Mouse (Mus musculus) embryonic facial prominence, embryonic 11.5 days (tissue): ENCODE measurements at regions not wholly inside any gene's neighbourhood (a gene's known extent, or its start where the extent isn't known, plus 50 kb on each side); places are given as distances from the start of the nearest gene placed in this dataset.

Experiments
- ATAC-seq: fragments of 200-750 bp; cut with Nextera tagmentation; replicated peaks from 2 replicates; pipeline ENCODE4 v1.8.0; 2017; ENCODE audit warnings: low read depth; ENCODE audit not compliant: insufficient number of reproducible peaks, low FRiP score, low TSS enrichment
- DNase-seq: peaks from one replicate; pipeline ENCODE4 v3.0.0-alpha.2; 2015; ENCODE audit warnings: low spot score
- H3K27ac ChIP-seq: fragments of 300-500 bp; sonication (generic); replicated peaks from 2 replicates; pipeline ENCODE4 v1.5.1; 2014; ENCODE audit warnings: mild to moderate bottlenecking, low read depth, low read length, control low read depth
- H3K27me3 ChIP-seq: fragments of 300-500 bp; sonication (generic); 2 replicates; pipeline ENCODE4 v1.6.1; 2014; ENCODE audit warnings: mild to moderate bottlenecking, low read length, moderate library complexity, mixed read lengths; ENCODE audit not compliant: control insufficient read depth, insufficient read depth
- H3K36me3 ChIP-seq: fragments of 300-500 bp; sonication (generic); replicated peaks from 2 replicates; pipeline ENCODE4 v1.6.1; 2014; ENCODE audit warnings: low read depth, mild to moderate bottlenecking, low read length, moderate library complexity, mixed read lengths; ENCODE audit not compliant: control insufficient read depth, insufficient read depth
- H3K4me1 ChIP-seq: fragments of 300-500 bp; sonication (generic); 2 replicates; pipeline ENCODE4 v1.6.1; 2014; ENCODE audit warnings: low read length, mixed read lengths; ENCODE audit not compliant: control insufficient read depth, insufficient read depth
- H3K4me2 ChIP-seq: fragments of 300-500 bp; sonication (generic); 2 replicates; pipeline ENCODE4 v1.6.1; 2014; ENCODE audit warnings: low read depth, mild to moderate bottlenecking, control low read depth, low read length, moderate library complexity
- H3K4me3 ChIP-seq: fragments of 300-500 bp; sonication (generic); 2 replicates; pipeline ENCODE4 v1.5.1; 2014; ENCODE audit warnings: low read depth, low read length, control low read depth
- H3K9ac ChIP-seq: fragments of 300-500 bp; sonication (generic); replicated peaks from 2 replicates; pipeline ENCODE4 v1.6.1; 2014; ENCODE audit warnings: mild to moderate bottlenecking, control low read depth, low read length
- H3K9me3 ChIP-seq: fragments of 300-500 bp; sonication (generic); replicated peaks from 2 replicates; pipeline ENCODE4 v1.6.1; 2016; ENCODE audit warnings: mild to moderate bottlenecking, low read length, inconsistent platforms, mixed read lengths; ENCODE audit not compliant: control insufficient read depth
- WGBS: fragments of 180-500 bp; shearing (Covaris S2); extraction: QIAGEN DNeasy Blood & Tissue Kit; methylation state at CpG from one replicate; pipeline ENCODE4 v1.1.7; 2014; 5-methylcytosine and 5-hydroxymethylcytosine counted together

DNA sequence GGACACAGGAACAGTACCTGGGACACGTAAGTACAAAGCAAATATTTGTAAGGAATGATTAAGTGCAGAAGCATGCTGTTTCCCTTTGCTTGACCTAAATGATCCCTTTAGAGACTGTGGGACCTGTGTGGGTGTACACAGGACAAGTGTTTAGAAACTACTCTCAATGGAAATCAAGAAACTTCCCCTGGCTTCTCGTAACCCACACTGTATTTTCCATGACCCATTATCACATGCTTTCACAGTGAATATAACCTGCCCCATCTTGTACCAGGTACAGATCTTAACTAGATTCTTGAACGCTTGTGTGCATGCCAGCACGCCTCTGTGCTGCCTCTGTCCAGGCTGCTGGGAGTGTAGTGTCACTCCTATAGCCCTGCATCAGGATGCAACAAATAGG is 177.8 kb upstream of the Ahr start:
- Histone ChIP-seq H3K36me3 (no peaks in the 10 kb centered on the region), H3K9ac (no peak overlapping the region), H3K9me3 (no peaks in the 10 kb centered on the region), H3K4me3 (no peak overlapping the region), H3K27ac (no peak overlapping the region), H3K4me2 (no peak overlapping the region), H3K27me3 (no peaks in the 10 kb centered on the region), H3K4me1 (no peaks in the 10 kb centered on the region)
- WGBS, result 79% methylated on average over 4 of the region's 4 CpGs
- DNase-seq, result no peak
- ATAC-seq, result no peak

DNA sequence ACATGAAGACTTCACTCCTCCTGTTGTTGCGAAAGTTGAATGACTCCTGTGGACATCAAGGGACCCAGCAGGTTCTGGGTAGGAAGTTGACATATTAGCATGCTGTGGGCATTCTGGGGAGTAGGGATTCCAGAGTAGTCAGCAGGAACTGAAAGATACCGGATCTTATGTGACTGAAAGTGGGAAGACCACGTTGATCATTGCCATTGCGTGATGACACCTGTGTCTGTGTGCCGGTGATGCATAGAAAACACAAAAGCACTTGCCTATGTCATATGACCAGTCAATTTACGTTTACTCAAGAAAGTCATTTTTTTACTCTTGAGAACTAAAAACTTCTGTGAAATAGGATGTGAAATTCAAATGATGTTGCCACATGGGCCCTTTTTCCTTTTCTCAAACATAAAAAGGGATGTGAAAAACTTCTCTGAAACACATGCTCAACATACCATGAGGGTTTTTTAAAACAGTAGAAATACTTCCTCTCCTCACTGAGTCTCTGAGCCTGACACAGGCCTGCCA is 176.8 kb upstream of the Ahr start:
- Histone ChIP-seq H3K4me1 (no peaks in the 10 kb centered on the region), H3K4me3 (no peak overlapping the region), H3K9me3 (no peaks in the 10 kb centered on the region), H3K27me3 (no peaks in the 10 kb centered on the region), H3K27ac (no peak overlapping the region), H3K36me3 (no peaks in the 10 kb centered on the region), H3K4me2 (no peak overlapping the region), H3K9ac (no peak overlapping the region)
- WGBS, result 94% methylated on average over 6 of the region's 6 CpGs
- no peak for DNase-seq
- no peak for ATAC-seq

DNA sequence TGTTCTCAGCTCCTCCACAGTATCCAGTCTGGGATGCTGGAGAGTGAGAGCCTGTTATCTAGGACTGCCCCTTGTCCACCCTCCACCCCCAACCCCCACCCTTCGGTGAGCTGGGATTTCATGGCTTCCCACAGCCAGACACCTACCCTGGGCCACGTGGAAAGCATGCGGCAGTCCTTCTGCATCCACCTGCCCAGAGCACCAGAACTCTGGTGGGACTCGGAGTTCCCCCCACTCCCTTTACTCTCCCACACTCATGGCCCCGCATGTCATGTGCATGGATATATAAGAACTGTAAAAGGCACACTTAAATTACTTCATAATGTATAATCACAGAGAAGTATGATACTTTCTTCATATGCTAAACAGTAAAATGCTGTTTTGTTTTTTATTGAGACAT is 175.5 kb upstream of the Ahr start:
- Histone ChIP-seq H3K27me3 (no peaks in the 10 kb centered on the region), H3K27ac (no peak overlapping the region), H3K36me3 (no peaks in the 10 kb centered on the region), H3K9me3 (no peaks in the 10 kb centered on the region), H3K4me1 (no peaks in the 10 kb centered on the region), H3K9ac (no peak overlapping the region), H3K4me2 (no peak overlapping the region), H3K4me3 (no peak overlapping the region)
- WGBS, result 70% methylated on average over 5 of the region's 5 CpGs
- ATAC-seq (no peak), DNase-seq (no peak)

DNA sequence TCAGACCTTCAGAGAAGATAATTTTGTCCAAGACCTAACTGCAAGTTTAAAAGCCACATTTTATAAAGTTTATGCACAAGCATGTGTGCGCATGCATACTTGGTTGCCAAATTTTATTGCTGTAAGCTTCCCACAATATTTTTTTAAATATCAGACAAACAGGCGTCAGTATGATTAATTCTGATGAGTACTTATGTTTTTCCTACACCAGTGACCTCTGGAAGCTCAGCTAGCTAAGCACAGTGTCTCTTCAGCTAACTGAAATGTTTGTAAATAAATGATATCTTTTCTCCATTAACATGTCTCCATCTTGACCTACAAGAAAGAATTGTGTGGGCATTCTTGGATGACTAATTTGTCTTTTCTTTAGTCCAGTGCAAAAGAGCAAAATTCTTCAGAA is 168.6 kb upstream of the Ahr start:
- DNase-seq, result no peak
- no peaks in the 10 kb centered on the region for H3K4me1 ChIP-seq
- 83% methylated on average over 2 of the region's 2 CpGs for WGBS
- H3K4me3 ChIP-seq, result no peak overlapping the region
- no peak overlapping the region for H3K9ac ChIP-seq
- no peaks in the 10 kb centered on the region for H3K9me3 ChIP-seq
- H3K27ac ChIP-seq, result no peak overlapping the region
- H3K27me3 ChIP-seq, result no peaks in the 10 kb centered on the region
- no peaks in the 10 kb centered on the region for H3K36me3 ChIP-seq
- H3K4me2 ChIP-seq, result no peak overlapping the region
- ATAC-seq, result no peak

DNA sequence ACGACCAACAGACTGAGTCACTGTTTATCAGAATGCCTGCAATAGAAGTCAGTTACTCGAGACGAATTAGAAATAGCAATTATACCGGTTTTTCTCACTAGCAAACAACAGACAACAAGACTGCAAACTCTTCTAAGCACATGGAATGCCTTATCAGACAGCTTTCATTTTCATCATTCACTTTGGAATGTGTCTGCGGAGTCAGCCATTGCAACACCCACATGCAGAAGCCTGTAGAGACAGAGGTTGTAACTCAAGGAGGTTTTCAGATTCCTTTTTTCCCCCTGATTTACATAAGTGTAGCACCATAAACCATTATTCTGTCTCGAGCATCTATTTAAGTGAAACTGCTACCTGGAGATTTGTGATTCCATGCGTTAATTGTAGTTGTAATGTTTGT is 167.8 kb upstream of the Ahr start:
- Histone ChIP-seq H3K36me3 (no peaks in the 10 kb centered on the region), H3K27ac (no peak overlapping the region), H3K27me3 (no peaks in the 10 kb centered on the region), H3K9ac (no peak overlapping the region), H3K4me3 (no peak overlapping the region), H3K9me3 (no peaks in the 10 kb centered on the region), H3K4me1 (no peaks in the 10 kb centered on the region), H3K4me2 (no peak overlapping the region)
- ATAC-seq (no peak), DNase-seq (no peak)
- WGBS, result 78% methylated on average over 7 of the region's 7 CpGs

DNA sequence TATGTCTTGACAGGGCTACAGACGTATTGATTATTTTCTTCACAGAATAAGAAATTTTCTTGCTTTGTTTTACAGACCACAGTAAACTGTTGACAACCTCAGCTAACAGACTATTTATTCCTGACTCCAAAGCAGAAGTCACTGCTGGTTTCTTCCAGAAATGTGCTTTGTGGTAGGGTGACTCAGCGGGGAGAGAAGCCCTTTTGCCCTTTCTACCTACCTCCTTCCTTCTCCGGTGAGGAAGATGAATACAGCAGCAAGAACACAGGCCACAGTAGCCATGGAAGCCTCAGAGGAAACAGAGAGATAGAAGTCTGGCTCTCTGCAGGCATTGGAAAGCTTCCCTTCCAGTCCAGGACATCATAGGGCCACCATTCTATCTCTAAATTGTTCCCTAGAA is 159.4 kb upstream of the Ahr start:
- Histone ChIP-seq H3K4me1 (no peaks in the 10 kb centered on the region), H3K27me3 (no peaks in the 10 kb centered on the region), H3K9me3 (no peaks in the 10 kb centered on the region), H3K4me3 (no peak overlapping the region), H3K4me2 (no peak overlapping the region), H3K27ac (no peak overlapping the region), H3K9ac (no peak overlapping the region), H3K36me3 (no peaks in the 10 kb centered on the region)
- no peak for DNase-seq
- WGBS, result 80% methylated on average over 3 of the region's 3 CpGs
- ATAC-seq, result no peak

DNA sequence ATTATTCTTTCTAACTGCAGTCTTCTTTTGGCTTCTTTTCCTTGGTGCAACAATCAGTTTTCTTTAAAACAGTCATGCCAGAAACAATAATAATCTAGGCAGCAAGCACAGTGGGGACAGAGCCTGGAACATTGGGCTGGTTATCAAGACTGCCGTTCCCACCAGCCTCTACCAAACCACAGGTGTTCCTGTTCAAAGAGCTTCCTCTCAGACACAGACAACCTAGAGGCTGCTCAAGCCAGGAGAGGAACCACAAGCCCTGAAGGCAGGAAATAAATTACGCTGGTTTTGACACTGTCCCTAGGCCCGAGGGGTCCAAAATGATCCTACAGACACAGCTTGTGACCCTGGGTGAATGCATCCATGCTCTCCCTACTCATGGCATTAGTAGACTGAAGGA is 156.1 kb upstream of the Ahr start:
- 71% methylated on average over 3 of the region's 3 CpGs for WGBS
- H3K9ac ChIP-seq, result no peak overlapping the region
- no peaks in the 10 kb centered on the region for H3K36me3 ChIP-seq
- DNase-seq, result no peak
- H3K27me3 ChIP-seq, result no peaks in the 10 kb centered on the region
- ATAC-seq, result no peak
- H3K27ac ChIP-seq, result no peak overlapping the region
- H3K4me3 ChIP-seq, result no peak overlapping the region
- H3K4me1 ChIP-seq, result no peaks in the 10 kb centered on the region
- no peak overlapping the region for H3K4me2 ChIP-seq
- H3K9me3 ChIP-seq, result no peaks in the 10 kb centered on the region

DNA sequence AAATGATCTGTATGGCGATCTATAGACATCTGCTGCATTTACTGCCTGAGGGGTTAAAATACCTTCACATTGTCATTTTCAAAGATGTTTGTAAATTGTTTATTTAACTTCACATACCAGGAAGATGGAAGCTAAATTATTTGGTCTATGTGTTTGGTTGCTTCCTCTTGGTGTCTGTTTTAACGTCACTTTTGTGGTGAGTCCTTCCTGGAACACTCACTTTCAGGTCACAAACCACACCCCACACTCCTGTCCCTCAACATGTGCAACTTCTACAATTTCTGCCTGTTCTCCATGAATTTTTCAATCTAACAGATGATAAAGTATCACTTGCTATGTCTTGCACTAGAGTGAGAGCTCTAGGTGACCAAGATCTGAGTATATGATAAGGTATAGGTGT is 151.4 kb upstream of the Ahr start:
- ATAC-seq, result no peak
- no peaks in the 10 kb centered on the region for H3K4me1 ChIP-seq
- H3K27me3 ChIP-seq, result no peaks in the 10 kb centered on the region
- H3K36me3 ChIP-seq, result no peaks in the 10 kb centered on the region
- no peaks in the 10 kb centered on the region for H3K9me3 ChIP-seq
- H3K9ac ChIP-seq, result no peak overlapping the region
- 87% methylated on average over 2 of the region's 2 CpGs for WGBS
- H3K4me2 ChIP-seq, result no peak overlapping the region
- H3K4me3 ChIP-seq, result no peak overlapping the region
- H3K27ac ChIP-seq, result no peak overlapping the region
- no peak for DNase-seq
